Mouse (Mus musculus) kidney, adult 18-20 months (tissue): ENCODE measurements at regions not wholly inside any gene's neighbourhood (a gene's known extent, or its start where the extent isn't known, plus 50 kb on each side); places are given as distances from the start of the nearest gene placed in this dataset.

Source experiments
- DNase-seq: peaks from one replicate; pipeline ENCODE4 v3.0.0; 2021

GRCm38 (mm10) chr8:103272305-103273079 is 487.1 kb upstream of the Cdh11 start:
- no peak for DNase-seq

DNA sequence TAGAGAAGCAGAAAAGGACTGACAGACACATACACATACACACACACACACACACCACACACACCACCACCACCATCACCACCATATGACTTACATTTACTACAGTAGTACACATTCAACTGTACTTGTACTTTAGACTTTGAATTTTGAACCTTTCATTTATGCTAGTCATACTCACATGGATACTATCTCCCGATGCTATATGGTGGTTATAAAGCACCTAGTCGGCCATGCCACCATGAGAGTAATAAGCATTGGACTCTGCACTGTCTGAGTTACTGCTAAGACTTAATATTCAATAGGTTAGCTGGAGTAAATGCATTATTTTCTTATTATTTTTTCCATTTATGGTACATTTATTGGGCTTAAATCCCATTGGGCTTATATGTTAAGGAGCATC is 488.0 kb upstream of the Cdh11 start:
- DNase-seq, result no peak

DNA sequence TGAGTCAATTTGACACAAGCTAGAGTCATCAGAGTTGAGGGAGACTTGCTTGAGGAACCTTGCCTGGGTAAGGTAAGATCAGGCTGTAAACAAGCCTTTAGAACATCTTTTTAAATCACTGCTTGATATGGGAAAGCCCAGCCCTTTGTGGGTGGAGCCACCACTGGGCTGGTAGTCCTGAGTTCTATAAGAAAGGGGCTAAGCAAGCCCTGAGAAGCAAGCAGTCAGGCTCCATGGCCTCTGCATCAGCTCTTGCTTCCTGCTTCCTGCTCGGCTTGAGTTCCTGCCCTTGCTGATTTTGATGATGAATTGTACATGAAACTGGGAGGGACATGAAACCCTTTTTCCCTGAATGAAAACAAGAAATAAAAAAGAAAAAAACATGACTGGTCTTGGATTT is 496.4 kb upstream of the Cdh11 start:
- DNase-seq, result no peak

- DNase-seq, result no peak
Observed at GRCm38 (mm10) chr8:103288561-103288974, 503.1 kb upstream of the Cdh11 start.

DNA sequence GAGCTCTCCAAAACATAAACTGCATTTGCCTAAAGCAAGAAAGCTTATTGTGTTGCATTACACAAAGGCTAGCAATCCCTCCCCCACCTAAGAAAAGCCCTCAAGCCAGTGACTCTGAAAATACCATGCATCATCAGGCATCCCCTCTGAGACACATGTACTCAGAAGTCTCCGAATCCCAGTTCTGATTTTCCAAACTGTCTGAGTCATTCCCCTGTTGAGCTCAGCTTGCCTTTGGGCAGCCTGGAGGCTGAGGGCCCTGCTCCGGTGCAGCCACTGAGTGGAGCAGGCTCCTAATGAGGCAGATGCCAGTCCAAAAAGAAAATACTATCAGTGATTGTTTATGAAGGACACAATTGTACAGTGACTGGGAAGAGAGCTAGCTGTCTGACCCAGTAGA is 507.5 kb upstream of the Cdh11 start:
- no peak for DNase-seq

GRCm38 (mm10) chr8:103306476-103307183 is 521.2 kb upstream of the Cdh11 start:
- no peak for DNase-seq

DNA sequence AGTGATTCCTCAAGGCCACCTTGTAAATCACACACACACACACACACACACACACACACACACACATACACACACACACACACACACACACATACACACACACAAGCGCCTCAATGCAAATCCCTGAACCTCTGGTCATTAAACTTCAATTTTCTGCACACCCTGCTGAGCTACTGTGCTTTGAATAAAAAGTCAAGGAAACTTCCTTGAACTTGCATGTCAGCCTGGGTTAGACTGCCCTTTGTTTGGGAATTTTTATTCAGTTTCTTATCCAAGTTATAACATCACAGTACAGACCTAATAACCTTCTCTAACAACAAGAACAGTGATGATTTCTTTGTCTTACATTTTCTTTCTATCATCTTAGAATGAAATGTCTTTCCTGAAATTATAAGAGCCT is 528.1 kb upstream of the Cdh11 start:
- DNase-seq, result no peak

DNA sequence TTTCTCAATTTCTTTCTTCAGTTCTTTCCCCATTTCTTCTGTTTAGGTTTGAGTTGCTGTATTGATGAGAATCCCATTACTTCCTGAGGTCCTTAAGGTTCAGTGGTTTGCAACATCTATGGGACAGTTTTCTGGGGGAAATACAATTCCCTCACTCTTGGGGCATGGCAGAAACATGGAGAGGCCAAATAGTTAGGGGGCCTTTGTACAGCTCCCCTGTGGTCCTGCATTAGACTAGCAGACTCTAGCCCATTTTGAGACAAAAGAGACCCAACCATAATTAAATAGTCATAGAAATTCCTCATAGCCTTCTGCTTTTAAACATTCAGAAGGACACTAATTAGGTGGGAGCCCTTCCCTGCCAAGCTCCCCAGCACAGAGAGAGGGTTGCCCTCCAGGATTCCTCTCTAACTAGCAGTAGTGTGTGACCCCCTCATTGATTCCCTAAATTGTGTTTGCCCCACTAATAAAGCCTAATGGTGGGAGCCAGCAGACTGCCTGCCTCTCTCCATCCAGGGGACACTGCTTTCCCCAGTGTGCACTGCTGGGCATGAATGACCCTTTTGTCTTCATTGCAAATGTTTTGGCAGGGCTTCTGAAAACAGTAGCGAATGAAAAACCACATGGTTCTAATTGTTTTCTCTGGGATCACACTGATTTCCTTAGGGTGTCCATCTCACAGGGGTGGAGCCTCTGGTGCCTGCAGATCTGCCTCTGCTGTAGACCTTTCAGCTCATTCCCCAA is 529.0 kb upstream of the Cdh11 start:
- no peak for DNase-seq

DNA sequence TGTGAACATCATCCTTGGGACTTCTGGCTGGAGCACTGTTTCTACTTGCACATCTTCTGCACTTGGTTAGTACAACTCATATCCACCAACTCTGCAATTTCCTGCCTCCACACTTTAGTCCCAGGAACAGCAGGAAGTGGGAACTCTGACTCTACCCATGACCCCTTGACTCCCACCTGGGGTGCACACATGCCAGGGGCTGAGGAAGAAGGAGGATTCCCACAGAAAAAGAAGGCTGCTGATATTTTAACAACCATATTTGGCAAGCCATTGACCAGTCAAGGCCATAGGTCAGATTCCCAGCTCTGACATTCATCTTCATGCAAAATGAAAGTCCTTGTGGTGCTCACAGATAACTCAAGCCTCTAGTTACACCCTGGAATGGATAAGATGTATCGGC is 530.3 kb upstream of the Cdh11 start:
- DNase-seq, result no peak

DNA sequence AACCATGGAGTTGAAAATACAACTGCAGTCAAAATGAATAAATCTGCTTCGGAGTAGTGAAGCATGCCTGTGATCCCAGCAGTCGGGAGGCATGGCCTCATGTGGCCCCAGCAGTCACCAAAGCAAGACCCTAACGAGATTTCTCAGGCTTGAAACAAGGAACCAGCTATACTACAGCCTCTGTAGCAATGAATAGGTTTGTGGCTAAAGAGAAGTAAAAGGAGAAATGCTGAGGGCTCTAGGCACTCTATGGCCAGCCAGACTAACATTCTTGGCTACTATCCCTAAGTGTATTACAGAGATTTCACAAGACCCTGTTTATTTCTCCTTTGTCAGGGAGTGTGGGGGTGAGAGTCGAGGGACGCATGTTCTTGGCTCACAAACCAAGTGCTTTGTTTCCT is 531.2 kb upstream of the Cdh11 start:
- DNase-seq, result peak; percentile 5

GRCm38 (mm10) chr8:103317149-103317725 is 531.8 kb upstream of the Cdh11 start:
- DNase-seq, result no peak

GRCm38 (mm10) chr8:103324016-103324665 is 538.7 kb upstream of the Cdh11 start:
- no peak for DNase-seq

DNA sequence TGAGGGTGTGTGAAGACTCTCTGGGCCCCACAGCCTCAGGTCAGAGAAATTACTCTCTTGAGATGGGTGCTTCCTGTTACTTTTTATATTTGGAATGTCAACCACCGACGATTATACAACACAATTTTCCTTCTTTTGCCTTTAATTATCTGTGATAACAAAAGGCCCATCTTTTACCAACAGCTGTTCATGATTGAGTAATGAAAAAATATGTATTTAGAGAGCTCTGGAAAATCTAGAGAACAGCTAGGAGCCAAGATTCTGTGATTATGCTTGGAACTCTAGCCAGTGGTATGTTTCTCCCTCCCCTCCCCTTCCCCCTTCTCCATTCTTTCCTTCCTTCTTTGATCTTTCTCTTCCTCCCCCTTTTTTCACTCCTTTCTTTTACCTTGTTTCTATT is 546.0 kb upstream of the Cdh11 start:
- DNase-seq, result no peak

DNA sequence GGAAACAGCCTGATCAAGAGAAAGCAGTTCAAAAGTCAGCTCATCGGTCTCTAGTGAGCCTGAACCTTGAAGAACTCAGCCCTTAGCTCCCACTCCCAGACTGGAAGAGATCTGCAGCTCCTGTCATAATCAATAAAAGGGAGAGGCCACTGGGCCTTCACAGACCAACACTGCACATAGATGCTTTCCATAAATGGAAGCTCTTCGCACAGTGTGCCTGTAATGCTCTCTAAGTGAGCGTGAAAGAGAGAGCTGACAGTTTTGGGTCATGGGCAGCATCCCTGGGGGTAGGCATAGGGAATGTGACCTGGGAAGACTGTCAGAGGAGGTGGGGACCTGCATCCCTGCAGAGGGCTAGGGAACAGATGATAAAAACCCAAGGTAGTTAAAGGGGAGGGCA is 551.9 kb upstream of the Cdh11 start:
- no peak for DNase-seq

- DNase-seq, result no peak
Observed at GRCm38 (mm10) chr8:103339042-103339441, 553.6 kb upstream of the Cdh11 start.

- no peak for DNase-seq
Observed at GRCm38 (mm10) chr8:103339951-103340350, 554.5 kb upstream of the Cdh11 start.

DNA sequence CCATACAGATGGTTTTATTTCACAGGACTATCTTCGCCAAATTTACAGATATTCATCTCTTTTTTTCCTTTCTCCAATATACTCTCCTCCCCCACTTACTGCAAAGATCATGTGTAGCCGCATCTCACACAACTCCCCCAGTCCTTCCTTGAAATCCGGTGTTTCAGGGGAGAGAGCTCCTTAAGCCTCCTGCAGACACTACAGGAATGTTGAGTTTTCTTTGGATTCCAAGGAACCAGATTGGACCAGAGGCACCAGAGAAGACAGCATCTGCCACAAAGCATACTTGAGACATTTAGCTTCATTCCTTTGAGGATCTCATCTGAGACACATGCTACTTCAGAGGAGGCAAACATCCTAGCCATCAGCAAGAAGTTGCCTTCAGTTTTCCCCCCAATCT is 558.4 kb upstream of the Cdh11 start:
- no peak for DNase-seq

DNA sequence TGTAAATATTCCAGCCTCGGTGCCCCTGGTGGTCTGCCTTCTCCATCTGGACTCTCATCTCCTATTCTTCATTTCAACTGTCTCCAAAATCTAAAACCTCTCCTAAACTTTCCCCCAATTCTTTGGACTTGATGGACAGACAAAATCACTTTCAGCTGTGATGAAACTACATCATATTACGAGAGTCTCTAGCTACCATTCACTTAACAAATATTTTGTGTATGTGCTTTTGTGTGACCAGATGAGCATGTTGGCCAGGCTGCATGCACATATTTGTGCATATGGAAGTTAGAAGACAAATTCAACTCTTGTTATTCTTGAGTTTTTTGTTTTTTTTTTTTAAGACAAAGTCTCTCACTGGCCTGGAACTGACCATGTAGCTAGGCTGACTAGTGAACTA is 559.4 kb upstream of the Cdh11 start:
- no peak for DNase-seq

- no peak for DNase-seq
Observed at GRCm38 (mm10) chr8:103347158-103347871, 561.9 kb upstream of the Cdh11 start.

DNA sequence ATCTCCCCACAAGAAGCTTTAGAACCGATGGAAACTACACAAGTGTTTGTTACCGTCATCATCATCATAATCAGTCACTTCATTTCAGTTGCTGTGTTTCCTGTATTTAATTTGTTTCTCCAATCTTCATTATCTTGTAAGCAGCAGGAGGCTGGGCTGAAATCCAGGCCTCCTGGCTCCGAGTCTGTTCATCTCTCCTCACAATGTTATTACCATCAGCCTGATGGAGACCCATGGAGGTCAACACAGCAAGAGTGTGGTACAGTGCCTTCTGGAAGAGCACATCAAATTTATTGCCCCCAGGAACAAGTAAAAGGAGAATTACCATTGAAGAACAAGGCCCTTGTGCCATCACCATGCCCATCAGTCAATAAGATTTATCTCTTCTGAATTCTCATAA is 576.3 kb upstream of the Cdh11 start:
- no peak for DNase-seq

- DNase-seq, result no peak
Observed at GRCm38 (mm10) chr8:103370394-103370793, 585.0 kb upstream of the Cdh11 start.

DNA sequence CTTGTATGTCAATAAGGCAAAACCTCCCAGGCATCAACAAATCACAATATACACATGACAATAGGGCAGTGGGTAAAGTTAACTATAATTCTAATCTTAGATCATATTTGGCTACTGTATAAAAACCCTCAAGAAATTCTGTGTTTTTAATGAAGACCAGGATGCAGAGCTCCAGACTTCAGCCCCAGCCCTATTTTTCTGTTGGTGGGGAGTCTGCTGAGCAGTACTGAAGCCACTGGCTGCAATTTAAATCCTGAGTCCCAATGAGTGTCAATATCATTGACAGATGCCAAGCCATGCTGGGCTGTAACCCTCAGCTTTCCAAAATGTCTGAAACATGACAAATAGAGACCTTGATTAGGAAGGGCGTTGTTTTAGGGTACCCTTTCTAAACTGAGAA is 587.6 kb upstream of the Cdh11 start:
- DNase-seq, result no peak
